Mouse (Mus musculus): ENCODE measurements around the gene Zfp385c. TPM values are rescaled to one million over a fixed set of nuclear protein-coding genes. Genes with fewer than 3 reads are reported as not detected.

Gene Zfp385c
- polyA plus RNA-seq, 1 experiment from 2014 or later: not detected

DNA sequence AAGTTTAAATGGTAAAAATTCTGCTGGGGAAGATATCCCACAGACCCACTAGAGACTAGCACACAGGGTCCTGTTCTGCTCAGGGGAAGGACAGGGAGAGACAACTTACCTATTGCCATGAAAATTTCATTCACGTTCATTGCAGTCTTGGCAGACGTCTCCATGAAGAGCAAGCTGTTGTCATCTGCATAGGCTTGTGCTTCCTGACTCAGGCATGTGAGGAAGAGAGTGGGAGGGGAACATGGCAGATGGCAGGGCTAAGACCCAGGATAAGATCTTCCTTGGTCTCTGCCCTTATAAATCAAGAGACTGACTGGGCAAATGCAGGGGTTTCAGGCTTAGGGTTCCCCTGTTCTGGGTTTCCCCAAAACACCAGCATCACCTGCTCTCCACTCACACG lies 24.4 kb upstream of the Zfp385c start:
- H3K27me3 ChIP-seq: no peaks in the 10 kb centered on the region
- no peak overlapping the region for H3K9ac ChIP-seq
- 74% methylated on average over 3 of the region's 3 CpGs for WGBS (ENCODE audit: insufficient replicate concordance)
- H3K9me3 ChIP-seq (replicated peaks): no peaks in the 10 kb centered on the region
- H3K4me3 ChIP-seq (replicated peaks): no peak overlapping the region
- peaks cover 55% of the 10 kb centered on the region for H3K4me1 ChIP-seq (replicated peaks)
- H3K4me2 ChIP-seq: no peak overlapping the region
- H3K27ac ChIP-seq (replicated peaks): no peak overlapping the region
- ATAC-seq (ENCODE audit: insufficient read depth): no peak
- peaks cover 61% of the 10 kb centered on the region for H3K36me3 ChIP-seq (replicated peaks)

GRCm38 (mm10) chr11:100714948-100715347 lies 22.7 kb upstream of the Zfp385c start:
- peak overlapping the region; percentile 86; the same call in 1 of the 2 replicates for H3K4me2 ChIP-seq
- no peak overlapping the region; the same call in 1 of the 2 replicates for H3K27ac ChIP-seq (replicated peaks)
- H3K36me3 ChIP-seq (replicated peaks): peaks cover 59% of the 10 kb centered on the region

GRCm38 (mm10) chr11:100714534-100714915 lies 22.3 kb upstream of the Zfp385c start:
- Histone ChIP-seq H3K27ac (replicated peaks) (peak overlapping the region; percentile 81), H3K27me3 (no peaks in the 10 kb centered on the region), H3K36me3 (replicated peaks) (peaks cover 55% of the 10 kb centered on the region), H3K4me2 (peak overlapping the region; percentile 86), H3K4me1 (replicated peaks) (peaks cover 43% of the 10 kb centered on the region), H3K9me3 (replicated peaks) (no peaks in the 10 kb centered on the region), H3K4me3 (replicated peaks) (peak overlapping the region; percentile 52), H3K9ac (peak overlapping the region; percentile 48; the same call in 1 of the 2 replicates)
- peak; percentile 47 for ATAC-seq (ENCODE audit: insufficient read depth)
- WGBS (ENCODE audit: insufficient replicate concordance): 40% methylated on average over 6 of the region's 6 CpGs

More at GRCm38 (mm10) chr11:100714948-100715347, 22.7 kb upstream of the Zfp385c start:
- Histone ChIP-seq H3K4me1 (replicated peaks) (peaks cover 46% of the 10 kb centered on the region), H3K4me3 (replicated peaks) (no peak overlapping the region), H3K9ac (no peak overlapping the region), H3K9me3 (replicated peaks) (no peaks in the 10 kb centered on the region), H3K27me3 (no peaks in the 10 kb centered on the region)
- no peak for ATAC-seq (ENCODE audit: insufficient read depth)
- 90% methylated on average over 6 of the region's 6 CpGs for WGBS (ENCODE audit: insufficient replicate concordance)

DNA sequence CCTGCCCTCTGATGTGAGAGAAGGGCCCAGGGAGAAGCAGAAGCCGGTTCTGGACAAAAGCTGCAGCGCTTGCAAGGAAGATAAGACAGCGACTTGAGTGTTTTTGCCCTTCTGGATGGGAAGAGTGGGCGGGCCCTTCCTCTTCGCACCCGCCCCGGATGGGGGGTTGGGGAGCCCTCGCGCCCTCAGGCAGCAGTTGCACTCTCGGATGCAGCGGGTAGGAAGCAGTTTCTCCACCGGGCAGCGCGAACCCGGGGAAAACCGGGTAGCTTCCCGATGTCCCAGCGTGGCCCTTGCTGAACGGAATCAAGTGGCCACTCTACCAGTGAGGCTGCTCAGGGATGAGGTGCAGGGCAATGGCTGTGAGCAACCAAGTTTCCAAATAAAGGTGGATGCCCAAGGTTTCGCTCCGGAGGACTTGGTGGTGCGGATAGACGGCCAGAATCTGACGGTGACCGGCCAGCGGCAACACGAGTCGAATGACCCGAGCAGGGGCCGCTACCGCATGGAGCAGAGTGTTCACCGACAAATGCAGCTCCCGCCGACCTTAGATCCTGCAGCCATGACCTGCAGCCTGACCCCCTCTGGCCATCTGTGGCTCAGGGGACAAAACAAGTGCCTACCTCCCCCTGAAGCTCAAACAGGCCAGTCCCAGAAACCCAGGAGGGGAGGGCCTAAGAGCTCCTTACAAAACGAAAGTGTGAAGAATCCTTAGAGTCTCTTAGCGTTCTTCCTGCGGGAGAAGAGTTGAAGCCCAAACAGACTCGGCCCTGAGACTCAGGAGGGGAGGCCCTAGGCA lies 21.7 kb upstream of the Zfp385c start, which contains the start of gene Hspb9:
Gene Hspb9 (plus strand): TSS at position 116 of the 799 bp plus-strand sequence.
- WGBS (ENCODE audit: insufficient replicate concordance): 2% methylated on average over 38 of the region's 38 CpGs
- peak; percentile 46 for ATAC-seq (ENCODE audit: insufficient read depth)
- Histone ChIP-seq H3K4me1 (replicated peaks) (peaks cover 43% of the 10 kb centered on the region), H3K9ac (peak within 1 kb of the TSS; percentile 48), H3K27ac (replicated peaks) (peak within 1 kb of the TSS; percentile 81), H3K36me3 (replicated peaks) (peaks cover 55% of the 10 kb centered on the region), H3K27me3 (no peaks in the 10 kb centered on the region), H3K4me3 (replicated peaks) (peak within 1 kb of the TSS; percentile 81), H3K4me2 (peak within 1 kb of the TSS; percentile 96), H3K9me3 (replicated peaks) (no peaks in the 10 kb centered on the region)

DNA sequence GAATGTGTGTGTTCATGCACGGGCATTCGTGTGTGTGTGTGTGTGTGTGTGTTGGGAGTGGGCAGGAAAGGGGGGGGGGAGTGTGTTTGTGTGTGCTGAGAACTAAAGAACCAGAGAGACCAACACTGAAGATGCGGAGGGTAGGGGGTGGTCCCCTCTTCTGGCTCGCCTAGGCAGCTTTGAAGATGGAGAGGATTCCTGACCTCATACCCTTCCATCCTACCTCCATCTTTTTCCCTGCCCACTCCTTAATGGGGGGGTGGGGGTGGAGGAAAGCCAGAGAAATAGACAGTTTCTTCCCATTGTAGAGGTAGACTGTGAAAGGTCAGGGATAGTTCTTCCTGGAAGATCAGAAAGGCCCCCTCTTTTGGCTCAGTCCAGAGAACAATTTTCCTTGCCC lies 20.9 kb upstream of the Zfp385c start:
- no peaks in the 10 kb centered on the region for H3K27me3 ChIP-seq
- peak overlapping the region; percentile 81 for H3K27ac ChIP-seq (replicated peaks)
- peak overlapping the region; percentile 86 for H3K4me2 ChIP-seq
- 41% methylated on average over 4 of the region's 4 CpGs for WGBS (ENCODE audit: insufficient replicate concordance)
- peaks cover 43% of the 10 kb centered on the region for H3K4me1 ChIP-seq (replicated peaks)
- H3K9ac ChIP-seq: peak overlapping the region; percentile 48
- H3K9me3 ChIP-seq (replicated peaks): no peaks in the 10 kb centered on the region
- H3K4me3 ChIP-seq (replicated peaks): peak overlapping the region; percentile 52
- H3K36me3 ChIP-seq (replicated peaks): peaks cover 55% of the 10 kb centered on the region
- ATAC-seq (ENCODE audit: insufficient read depth): no peak

DNA sequence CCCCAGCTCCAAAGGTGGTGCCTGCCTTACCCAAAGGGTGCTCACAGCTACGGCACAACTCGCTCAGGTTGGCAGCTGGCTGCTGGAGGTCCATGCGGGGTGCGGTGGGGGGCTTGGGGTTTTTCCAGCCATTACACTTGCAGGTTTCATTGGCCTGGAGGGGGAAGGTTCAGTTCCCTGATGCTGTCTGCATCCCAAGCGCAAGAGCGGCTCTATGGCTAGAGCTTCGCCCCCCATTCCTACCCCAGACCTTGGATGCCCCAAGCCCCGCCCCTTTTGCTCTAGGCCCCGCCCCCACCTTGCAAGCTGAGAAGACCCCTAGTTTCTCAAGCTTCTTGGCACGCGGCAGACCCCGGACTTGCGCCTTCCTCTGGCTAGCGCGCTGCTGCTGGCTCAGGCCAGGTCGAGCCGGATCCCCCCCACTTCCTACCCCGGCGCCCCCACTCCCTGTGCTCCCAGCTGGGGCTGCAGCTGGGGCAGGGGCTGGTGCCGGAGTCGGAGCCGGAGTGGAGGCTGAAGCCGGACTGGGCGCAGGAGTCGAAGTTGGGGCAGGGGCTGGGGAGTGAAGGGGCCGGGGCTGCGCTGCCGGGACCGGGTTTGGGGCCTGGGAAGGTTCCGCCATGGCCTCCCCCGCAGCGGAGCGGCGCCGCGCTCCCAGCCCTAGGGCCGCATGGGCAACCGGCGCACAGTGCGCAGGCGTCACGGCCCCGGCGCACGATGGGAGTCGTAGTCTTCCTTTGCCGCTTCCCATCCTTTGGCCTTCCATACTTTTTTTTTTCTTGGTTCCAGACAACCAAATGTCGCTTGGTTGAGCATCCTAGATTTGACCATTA lies 19.7 kb upstream of the Zfp385c start, which contains the start of gene Kat2a:
Gene Kat2a (minus strand): TSS at position 683 of the 833 bp plus-strand sequence.
- Histone ChIP-seq H3K9me3 (replicated peaks) (no peaks in the 10 kb centered on the region), H3K27me3 (no peaks in the 10 kb centered on the region), H3K4me1 (replicated peaks) (peaks cover 43% of the 10 kb centered on the region), H3K4me2 (peak within 1 kb of the TSS; percentile 96), H3K27ac (replicated peaks) (peak within 1 kb of the TSS; percentile 81), H3K9ac (peak within 1 kb of the TSS; percentile 79), H3K4me3 (replicated peaks) (peak within 1 kb of the TSS; percentile 81), H3K36me3 (replicated peaks) (peaks cover 54% of the 10 kb centered on the region)
- whole genome bisulfite sequencing (ENCODE audit: insufficient replicate concordance): 2% methylated on average over 48 of the region's 48 CpGs
- ATAC-seq (ENCODE audit: insufficient read depth): peak; percentile 56

- H3K4me1 ChIP-seq (replicated peaks): peaks cover 43% of the 10 kb centered on the region
- WGBS (ENCODE audit: insufficient replicate concordance): 69% methylated on average over 4 of the region's 4 CpGs
- ATAC-seq (ENCODE audit: insufficient read depth): no peak
- no peak overlapping the region for H3K4me3 ChIP-seq (replicated peaks)
- H3K9me3 ChIP-seq (replicated peaks): no peaks in the 10 kb centered on the region
- no peak overlapping the region; the same call in 1 of the 2 replicates for H3K9ac ChIP-seq
- peaks cover 54% of the 10 kb centered on the region for H3K36me3 ChIP-seq (replicated peaks)
- no peaks in the 10 kb centered on the region for H3K27me3 ChIP-seq
- H3K4me2 ChIP-seq: peak overlapping the region; percentile 96; the same call in 1 of the 2 replicates
- no peak overlapping the region for H3K27ac ChIP-seq (replicated peaks)
Observed at GRCm38 (mm10) chr11:100710977-100711376, 18.7 kb upstream of the Zfp385c start.

- Histone ChIP-seq H3K36me3 (replicated peaks) (peaks cover 53% of the 10 kb centered on the region), H3K4me3 (replicated peaks) (no peak overlapping the region), H3K27ac (replicated peaks) (no peak overlapping the region), H3K9ac (no peak overlapping the region), H3K4me2 (no peak overlapping the region), H3K9me3 (replicated peaks) (no peaks in the 10 kb centered on the region), H3K4me1 (replicated peaks) (peaks cover 43% of the 10 kb centered on the region), H3K27me3 (no peaks in the 10 kb centered on the region)
- 83% methylated on average over 15 of the region's 15 CpGs for WGBS (ENCODE audit: insufficient replicate concordance)
- ATAC-seq (ENCODE audit: insufficient read depth): no peak
Observed at GRCm38 (mm10) chr11:100710528-100710927, 18.3 kb upstream of the Zfp385c start.

GRCm38 (mm10) chr11:100709201-100709810 lies 17.1 kb upstream of the Zfp385c start:
- WGBS (ENCODE audit: insufficient replicate concordance): 82% methylated on average over 9 of the region's 9 CpGs
- peaks cover 51% of the 10 kb centered on the region for H3K36me3 ChIP-seq (replicated peaks)
- ATAC-seq (ENCODE audit: insufficient read depth): no peak

DNA sequence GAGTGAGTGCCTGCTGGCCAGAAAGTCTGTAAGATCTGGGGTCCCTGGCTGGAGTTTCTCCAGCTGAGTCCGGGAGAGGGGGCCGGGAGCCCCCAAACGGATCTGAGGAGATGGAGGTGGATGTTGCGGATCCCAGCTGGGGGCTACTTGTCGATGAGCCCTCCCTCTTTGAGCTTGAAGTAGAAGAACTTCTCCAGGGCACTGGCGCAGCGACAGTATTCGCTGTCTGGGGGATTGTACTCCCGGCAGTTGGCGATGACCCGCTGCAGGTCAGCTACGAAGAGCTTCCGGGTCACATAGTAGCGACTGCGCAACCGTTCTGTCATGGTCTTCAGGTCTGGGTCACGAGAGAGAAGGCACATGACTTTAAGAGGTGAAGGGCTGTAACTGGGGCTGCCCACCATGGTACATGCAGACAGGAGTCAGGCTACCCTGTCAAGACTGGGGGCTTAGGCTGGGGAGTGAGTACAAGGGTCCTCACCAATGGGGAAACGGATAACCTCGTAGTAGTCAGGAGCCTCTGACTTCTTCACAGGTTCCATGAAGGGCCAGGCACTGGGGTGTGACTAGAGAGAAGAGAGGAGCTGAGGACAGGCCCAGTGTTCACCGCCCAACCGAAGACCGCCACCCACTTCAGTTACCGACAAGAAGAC lies 13.0 kb upstream of the Zfp385c start:
- H3K27ac ChIP-seq (replicated peaks): no peak overlapping the region
- H3K9ac ChIP-seq: no peak overlapping the region
- no peaks in the 10 kb centered on the region for H3K27me3 ChIP-seq
- no peak overlapping the region for H3K4me2 ChIP-seq
- peaks cover 41% of the 10 kb centered on the region for H3K4me1 ChIP-seq (replicated peaks)
- no peaks in the 10 kb centered on the region for H3K9me3 ChIP-seq (replicated peaks)
- peaks cover 47% of the 10 kb centered on the region for H3K36me3 ChIP-seq (replicated peaks)
- WGBS (ENCODE audit: insufficient replicate concordance): 84% methylated on average over 23 of the region's 23 CpGs
- H3K4me3 ChIP-seq (replicated peaks): no peak overlapping the region
- ATAC-seq (ENCODE audit: insufficient read depth): no peak

More at GRCm38 (mm10) chr11:100709201-100709810, 17.1 kb upstream of the Zfp385c start:
- Histone ChIP-seq H3K9ac (no peak overlapping the region), H3K27me3 (no peaks in the 10 kb centered on the region), H3K4me2 (no peak overlapping the region), H3K9me3 (replicated peaks) (no peaks in the 10 kb centered on the region), H3K4me3 (replicated peaks) (no peak overlapping the region), H3K4me1 (replicated peaks) (peaks cover 40% of the 10 kb centered on the region), H3K27ac (replicated peaks) (no peak overlapping the region)
